Mouse (Mus musculus): Measurements from ENCODE around the gene Hcrtr2. TPM values are rescaled to one million over a fixed set of nuclear protein-coding genes. Genes with fewer than 3 reads are reported as not detected.

Hcrtr2 gene
- polyA plus RNA-seq, 1 experiment from 2014 or later, result 0.16 TPM

DNA sequence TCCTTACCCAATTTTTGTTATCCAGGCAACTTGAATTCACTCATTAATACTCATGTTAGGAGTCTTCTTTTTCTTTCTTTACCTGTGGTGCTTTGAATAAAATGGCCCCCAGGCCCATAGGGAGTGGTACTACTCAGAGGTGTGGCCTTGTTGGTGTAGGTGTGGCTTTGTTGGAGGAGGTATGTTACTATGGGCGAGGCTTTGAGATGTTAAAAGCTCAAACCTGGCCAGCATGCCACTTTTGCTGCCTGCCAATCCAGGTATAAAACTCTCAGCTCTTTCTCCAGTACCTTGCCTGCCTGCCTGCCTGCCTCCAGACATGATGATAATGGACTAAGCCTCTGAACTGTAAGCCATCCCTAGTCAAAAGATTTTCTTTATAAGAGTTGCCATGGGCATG, 11.4 kb downstream of the Hcrtr2 start:
- no peaks in the 10 kb centered on the region for H3K36me3 ChIP-seq (replicated peaks; ENCODE audit: insufficient read depth, low read length)
- no peak for DNase-seq
- no peak overlapping the region for H3K9ac ChIP-seq (replicated peaks)
- no peaks in the 10 kb centered on the region for H3K4me1 ChIP-seq (ENCODE audit: insufficient read depth)
- H3K4me3 ChIP-seq (ENCODE audit: low read depth, low read length), result no peak overlapping the region
- TF ChIP-seq CTCF (IDR thresholded peaks at IDR 0.05; ENCODE audit: low read depth), result no peak
- TF ChIP-seq EP300 (IDR thresholded peaks at IDR 0.05; ENCODE audit: low read depth), result no peak
- no peak overlapping the region for H3K4me2 ChIP-seq (ENCODE audit: low read depth, low read length)
- ATAC-seq, result no peak
- no peak overlapping the region for H3K27ac ChIP-seq (ENCODE audit: low read depth)
- no peaks in the 10 kb centered on the region for H3K27me3 ChIP-seq (ENCODE audit: insufficient read depth, low read length)
- WGBS (ENCODE audit: insufficient replicate concordance), result 38% methylated on average over 1 of the region's 1 CpGs
- no peaks in the 10 kb centered on the region for H3K9me3 ChIP-seq (ENCODE audit: low read length)

DNA sequence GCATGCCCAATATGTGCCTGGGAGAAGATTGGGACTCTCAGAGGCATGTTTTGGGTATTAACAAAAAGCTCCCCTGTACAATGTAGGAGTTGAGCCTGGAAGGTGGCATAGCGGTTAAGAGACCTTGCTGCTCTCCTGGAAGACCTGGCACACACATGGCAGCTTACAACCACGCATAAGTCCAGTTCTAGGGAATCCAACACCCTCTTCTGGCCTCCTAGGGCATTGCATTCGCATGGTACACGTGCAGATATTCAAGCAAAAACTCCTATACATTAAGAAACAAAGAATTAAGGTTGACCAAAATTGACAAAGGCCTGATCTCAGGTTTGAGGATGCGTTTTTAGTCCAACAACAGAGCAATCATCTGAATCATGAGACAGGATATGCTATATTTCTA, 32.3 kb downstream of the Hcrtr2 start:
- Histone ChIP-seq H3K4me3 (ENCODE audit: low read depth, low read length) (no peak overlapping the region), H3K27me3 (ENCODE audit: insufficient read depth, low read length) (no peaks in the 10 kb centered on the region), H3K4me2 (ENCODE audit: low read depth, low read length) (no peak overlapping the region), H3K4me1 (ENCODE audit: insufficient read depth) (no peaks in the 10 kb centered on the region), H3K27ac (ENCODE audit: low read depth) (no peak overlapping the region), H3K36me3 (replicated peaks; ENCODE audit: insufficient read depth, low read length) (no peaks in the 10 kb centered on the region), H3K9ac (replicated peaks) (no peak overlapping the region), H3K9me3 (ENCODE audit: low read length) (no peaks in the 10 kb centered on the region)
- DNase-seq (no peak), ATAC-seq (no peak)
- WGBS (ENCODE audit: insufficient replicate concordance), result 61% methylated on average over 5 of the region's 5 CpGs
- TF ChIP-seq EP300 (IDR thresholded peaks at IDR 0.05; ENCODE audit: low read depth) (no peak), CTCF (IDR thresholded peaks at IDR 0.05; ENCODE audit: low read depth) (no peak)

DNA sequence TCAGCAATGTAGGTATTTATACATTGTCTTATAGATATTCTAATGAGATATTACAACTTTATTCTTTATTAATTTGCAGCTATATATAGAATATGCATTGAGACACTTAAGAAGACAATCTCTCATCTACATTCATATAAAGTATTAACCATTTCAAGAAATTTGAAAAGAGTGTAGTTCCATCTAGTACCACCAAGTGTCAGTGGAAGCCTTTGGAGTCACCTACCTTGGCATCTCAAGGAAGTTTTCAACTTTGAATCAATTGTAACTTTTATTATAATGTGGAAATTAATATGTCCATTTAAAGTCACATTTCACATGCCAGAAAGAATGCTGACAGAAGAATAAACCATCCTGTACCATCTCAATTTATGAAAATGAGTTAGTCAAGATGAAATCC, 52.8 kb downstream of the Hcrtr2 start:
- no peak overlapping the region for H3K4me2 ChIP-seq (ENCODE audit: low read depth, low read length)
- no peak overlapping the region for H3K27ac ChIP-seq (ENCODE audit: low read depth)
- TF ChIP-seq CTCF (IDR thresholded peaks at IDR 0.05; ENCODE audit: low read depth) (peak; percentile 50), EP300 (IDR thresholded peaks at IDR 0.05; ENCODE audit: low read depth) (no peak)
- no peak overlapping the region for H3K4me3 ChIP-seq (ENCODE audit: low read depth, low read length)
- no peaks in the 10 kb centered on the region for H3K27me3 ChIP-seq (ENCODE audit: insufficient read depth, low read length)
- H3K4me1 ChIP-seq (ENCODE audit: insufficient read depth), result no peaks in the 10 kb centered on the region
- no peak for ATAC-seq
- no peak overlapping the region for H3K9ac ChIP-seq (replicated peaks)
- no peaks in the 10 kb centered on the region for H3K9me3 ChIP-seq (ENCODE audit: low read length)
- no peak for DNase-seq
- no peaks in the 10 kb centered on the region for H3K36me3 ChIP-seq (replicated peaks; ENCODE audit: insufficient read depth, low read length)

DNA sequence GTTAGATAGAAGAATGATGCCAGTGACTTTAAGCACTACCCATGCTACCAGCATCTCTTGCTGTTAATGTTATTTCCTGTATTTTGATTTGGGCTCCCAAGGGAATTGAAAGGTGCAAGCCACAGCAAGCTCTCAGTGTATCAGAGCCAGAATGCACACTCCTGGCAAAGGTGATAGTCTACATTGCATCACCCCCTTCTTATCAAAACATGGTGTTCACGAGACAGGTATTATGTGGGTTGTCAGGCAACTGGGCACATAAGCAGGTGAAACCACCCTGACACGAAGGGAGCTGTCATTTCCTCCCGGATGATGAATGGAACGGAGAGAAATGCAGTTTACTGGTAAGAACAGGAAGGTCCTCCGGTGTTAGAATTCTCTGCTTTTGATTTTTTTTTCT, 65.9 kb downstream of the Hcrtr2 start:
- Histone ChIP-seq H3K27me3 (ENCODE audit: insufficient read depth, low read length) (no peaks in the 10 kb centered on the region), H3K9me3 (ENCODE audit: low read length) (no peaks in the 10 kb centered on the region), H3K27ac (ENCODE audit: low read depth) (no peak overlapping the region), H3K4me2 (ENCODE audit: low read depth, low read length) (no peak overlapping the region), H3K4me3 (ENCODE audit: low read depth, low read length) (no peak overlapping the region), H3K36me3 (replicated peaks; ENCODE audit: insufficient read depth, low read length) (no peaks in the 10 kb centered on the region), H3K9ac (replicated peaks) (no peak overlapping the region), H3K4me1 (ENCODE audit: insufficient read depth) (no peaks in the 10 kb centered on the region)
- ATAC-seq (peak; percentile 35; the same call in 1 of the 2 replicates), DNase-seq (no peak)
- no peak for TF ChIP-seq CTCF (IDR thresholded peaks at IDR 0.05; ENCODE audit: low read depth)
- no peak for TF ChIP-seq EP300 (IDR thresholded peaks at IDR 0.05; ENCODE audit: low read depth)
- WGBS (ENCODE audit: insufficient replicate concordance), result 62% methylated on average over 5 of the region's 5 CpGs

DNA sequence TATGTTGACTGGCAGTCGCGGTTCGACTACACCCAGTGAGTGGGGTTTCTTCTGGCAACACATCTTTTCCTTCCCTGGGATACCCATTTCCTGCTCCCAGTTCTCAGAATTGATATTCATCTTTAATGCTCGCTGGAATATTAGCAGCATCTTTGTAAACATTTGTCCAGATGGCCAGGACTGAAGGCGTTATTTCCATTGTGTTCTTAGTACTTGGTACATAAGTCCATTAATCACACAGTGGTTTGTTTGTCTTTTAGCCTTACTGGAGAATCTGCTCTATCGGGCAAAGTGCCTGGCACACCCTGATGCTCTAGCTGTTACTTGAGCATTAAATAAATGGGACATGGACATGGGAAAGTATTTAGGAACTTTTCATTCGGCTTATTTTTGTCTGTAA, 71.1 kb downstream of the Hcrtr2 start:
- Histone ChIP-seq H3K9me3 (ENCODE audit: low read length) (no peaks in the 10 kb centered on the region), H3K27ac (ENCODE audit: low read depth) (no peak overlapping the region), H3K27me3 (ENCODE audit: insufficient read depth, low read length) (no peaks in the 10 kb centered on the region), H3K4me1 (ENCODE audit: insufficient read depth) (no peaks in the 10 kb centered on the region), H3K9ac (replicated peaks) (no peak overlapping the region), H3K4me3 (ENCODE audit: low read depth, low read length) (no peak overlapping the region), H3K36me3 (replicated peaks; ENCODE audit: insufficient read depth, low read length) (no peaks in the 10 kb centered on the region), H3K4me2 (ENCODE audit: low read depth, low read length) (no peak overlapping the region)
- DNase-seq (no peak), ATAC-seq (no peak)
- no peak for TF ChIP-seq CTCF (IDR thresholded peaks at IDR 0.05; ENCODE audit: low read depth)
- TF ChIP-seq EP300 (IDR thresholded peaks at IDR 0.05; ENCODE audit: low read depth), result no peak
- WGBS (ENCODE audit: insufficient replicate concordance), result 70% methylated on average over 7 of the region's 7 CpGs

DNA sequence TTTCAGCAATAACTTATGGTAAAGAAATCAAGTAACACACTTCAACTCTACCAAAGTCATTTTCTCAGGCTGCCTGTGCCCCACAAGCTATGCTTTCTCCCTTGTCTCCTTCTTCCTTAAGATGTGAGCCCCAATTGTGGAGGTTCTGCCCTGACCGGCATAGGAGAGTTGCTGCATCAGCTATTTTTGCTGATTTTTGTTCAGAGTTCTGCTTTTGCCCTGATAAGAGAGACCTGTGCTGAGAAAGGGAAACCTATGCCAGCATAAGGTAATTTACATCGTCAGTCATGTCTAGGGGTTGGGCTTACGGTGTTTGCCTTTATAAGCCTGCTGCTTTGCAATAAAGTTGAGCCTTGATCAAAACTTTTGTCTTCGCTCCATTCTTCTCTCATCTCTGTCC, 71.5 kb downstream of the Hcrtr2 start:
- DNase-seq (no peak), ATAC-seq (no peak)
- H3K4me2 ChIP-seq (ENCODE audit: low read depth, low read length), result no peak overlapping the region
- TF ChIP-seq EP300 (IDR thresholded peaks at IDR 0.05; ENCODE audit: low read depth) (no peak), CTCF (IDR thresholded peaks at IDR 0.05; ENCODE audit: low read depth) (no peak)
- no peak overlapping the region for H3K4me3 ChIP-seq (ENCODE audit: low read depth, low read length)
- H3K27ac ChIP-seq (ENCODE audit: low read depth), result no peak overlapping the region
- no peaks in the 10 kb centered on the region for H3K27me3 ChIP-seq (ENCODE audit: insufficient read depth, low read length)
- no peaks in the 10 kb centered on the region for H3K4me1 ChIP-seq (ENCODE audit: insufficient read depth)
- no peaks in the 10 kb centered on the region for H3K9me3 ChIP-seq (ENCODE audit: low read length)
- WGBS (ENCODE audit: insufficient replicate concordance), result 83% methylated on average over 4 of the region's 4 CpGs
- H3K36me3 ChIP-seq (replicated peaks; ENCODE audit: insufficient read depth, low read length), result no peaks in the 10 kb centered on the region
- no peak overlapping the region for H3K9ac ChIP-seq (replicated peaks)

DNA sequence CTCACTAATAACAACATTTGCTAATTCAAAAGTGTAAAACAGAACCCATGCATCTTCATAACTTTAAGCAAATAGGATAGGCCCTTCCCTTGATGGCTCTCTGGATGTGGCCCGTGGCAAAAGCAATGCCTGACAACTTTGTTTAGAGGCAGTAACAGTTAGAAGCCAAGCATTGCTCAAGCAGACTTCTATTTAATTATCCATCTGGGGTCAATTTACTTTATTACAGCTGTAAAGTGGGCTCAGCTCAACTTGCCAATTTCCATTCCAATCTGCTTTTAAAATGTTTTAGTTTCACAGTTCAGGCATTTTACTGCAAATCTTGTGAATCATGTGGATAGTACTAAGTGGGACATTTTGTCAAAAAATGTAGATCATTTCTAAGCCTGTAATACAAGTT, 81.3 kb downstream of the Hcrtr2 start:
- Histone ChIP-seq H3K36me3 (replicated peaks; ENCODE audit: insufficient read depth, low read length) (no peaks in the 10 kb centered on the region), H3K4me3 (ENCODE audit: low read depth, low read length) (no peak overlapping the region), H3K9ac (replicated peaks) (no peak overlapping the region), H3K4me1 (ENCODE audit: insufficient read depth) (no peaks in the 10 kb centered on the region), H3K4me2 (ENCODE audit: low read depth, low read length) (no peak overlapping the region), H3K27ac (ENCODE audit: low read depth) (no peak overlapping the region), H3K9me3 (ENCODE audit: low read length) (no peaks in the 10 kb centered on the region), H3K27me3 (ENCODE audit: insufficient read depth, low read length) (no peaks in the 10 kb centered on the region)
- ATAC-seq (no peak), DNase-seq (no peak)
- TF ChIP-seq EP300 (IDR thresholded peaks at IDR 0.05; ENCODE audit: low read depth) (no peak), CTCF (IDR thresholded peaks at IDR 0.05; ENCODE audit: low read depth) (no peak)
- WGBS (ENCODE audit: insufficient replicate concordance), result 49% methylated on average over 1 of the region's 1 CpGs
